Mouse (Mus musculus): ENCODE measurements around the gene Ercc8. TPM values are rescaled to one million over a fixed set of nuclear protein-coding genes. Genes with fewer than 3 reads are reported as not detected.

Gene Ercc8
- 1 to 10 TPM; 5.4 to 6.0 TPM for total RNA-seq (2021)
- long read RNA-seq, experiment 1, partial matches to known transcripts = 0 of 3 reads
- long read RNA-seq, experiment 1, other reads (novel, unspliced or antisense) = 0 of 3 reads
- long read RNA-seq, experiment 2, partial matches to known transcripts = 0 of 3 reads
- long read RNA-seq, experiment 2, other reads (novel, unspliced or antisense) = 0 of 3 reads

DNA sequence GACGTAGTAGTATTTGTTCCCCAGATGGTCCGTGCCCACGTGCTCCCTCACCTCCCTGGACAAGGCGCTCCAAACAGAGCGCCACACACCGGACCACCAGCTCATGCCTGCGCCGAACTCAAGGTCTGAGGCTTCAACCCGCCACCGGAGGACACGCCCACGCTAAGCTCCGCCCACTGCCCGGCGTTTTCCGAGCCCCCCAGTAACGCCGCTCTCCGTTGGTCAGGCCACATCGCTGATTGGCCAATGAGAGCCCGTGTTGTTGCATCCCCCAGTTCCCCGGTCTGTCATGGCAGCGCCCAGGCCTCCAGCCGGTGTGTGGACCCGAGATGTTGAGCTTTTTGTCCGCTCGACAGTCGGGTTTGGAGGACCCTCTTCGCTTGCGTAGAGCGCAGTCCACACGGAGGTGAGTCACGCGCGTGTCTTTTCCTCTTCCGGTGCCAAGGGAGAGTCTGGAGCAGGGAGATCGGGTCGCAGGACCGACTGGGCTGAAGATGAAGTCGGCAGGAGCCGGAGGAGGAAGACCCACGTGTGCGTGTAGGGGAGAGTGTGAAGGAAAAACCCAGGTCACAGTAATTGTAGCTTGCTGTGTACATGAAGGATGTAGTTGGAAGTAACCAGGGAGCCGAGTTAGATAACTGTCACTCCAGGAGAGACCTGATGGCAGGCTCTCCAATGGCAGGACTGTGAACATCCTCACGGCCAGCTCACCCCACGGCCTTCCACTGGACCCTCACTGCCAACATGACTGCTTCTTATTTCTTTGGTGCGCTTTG is at the start of gene Ercc8, which contains the start of gene Ndufaf2:
Gene Ercc8 (plus strand): TSS at position 267 of the 776 bp plus-strand sequence.
Gene Ndufaf2 (minus strand): TSS at position 159 of the 776 bp plus-strand sequence.
- intact Hi-C loops (cut with DNase I) = loop anchor here (5.0 to 10.0 kb wide), 3 partner anchors 264 to 1134 kb away; partner anchors contain the start of gene Kif2a

DNA sequence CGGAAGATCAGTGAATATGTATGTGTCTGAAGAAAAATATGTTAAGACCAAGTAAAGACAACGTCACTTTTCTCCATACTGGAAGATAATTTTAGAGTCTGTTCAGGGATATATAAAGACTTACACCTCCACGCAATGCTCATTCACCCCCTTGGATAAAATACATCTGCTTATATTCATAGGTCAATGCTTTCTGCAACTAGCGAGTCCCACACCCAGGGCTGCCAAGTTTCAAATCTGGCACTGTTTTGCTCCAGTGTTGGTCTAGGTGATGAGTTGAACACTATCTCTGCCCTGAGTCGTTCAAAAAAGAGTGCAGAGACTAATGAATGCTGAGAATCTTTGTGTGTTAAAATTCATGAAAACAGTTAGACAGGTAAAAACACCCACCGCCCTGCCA is 47.6 kb upstream of the Ercc8 start:
- Histone ChIP-seq H3K4me3 (no peak overlapping the region), H3K27ac (no peak overlapping the region)
- intact Hi-C loops (cut with DNase I) = no loop called here
- TF ChIP-seq CTCF (IDR thresholded peaks at IDR 0.05) = no peak
- no peak for DNase-seq

More for the DNA sequence above, at the start of gene Ercc8, which contains the start of gene Ndufaf2:
- H3K4me3 ChIP-seq = peak within 1 kb of the TSS; percentile 76
- no peak for TF ChIP-seq CTCF (IDR thresholded peaks at IDR 0.05)
- H3K27ac ChIP-seq = peak within 1 kb of the TSS; percentile 84
- peak; percentile 97 for DNase-seq

DNA sequence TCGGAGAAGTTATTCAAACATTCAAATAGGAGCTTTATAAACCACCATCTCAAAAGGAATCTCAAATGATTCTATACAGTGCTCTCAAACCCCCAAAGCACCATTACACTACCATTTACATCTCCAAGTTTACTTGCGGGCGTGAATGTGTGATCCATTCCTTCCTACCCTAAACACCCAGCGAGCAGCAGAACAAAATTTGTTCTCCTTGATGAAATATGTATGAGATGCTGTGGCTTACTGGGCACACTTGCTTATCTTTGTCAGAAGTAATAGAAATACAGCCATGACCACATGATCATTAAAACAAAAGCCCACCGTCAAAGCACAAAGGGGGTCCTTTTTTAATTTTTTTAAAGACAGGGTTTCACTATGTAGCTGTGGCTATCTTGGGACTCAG is 45.0 kb upstream of the Ercc8 start:
- H3K4me3 ChIP-seq = no peak overlapping the region
- H3K27ac ChIP-seq = no peak overlapping the region
- TF ChIP-seq CTCF (IDR thresholded peaks at IDR 0.05) = no peak
- no peak for DNase-seq
- intact Hi-C loops (cut with DNase I) = no loop called here

DNA sequence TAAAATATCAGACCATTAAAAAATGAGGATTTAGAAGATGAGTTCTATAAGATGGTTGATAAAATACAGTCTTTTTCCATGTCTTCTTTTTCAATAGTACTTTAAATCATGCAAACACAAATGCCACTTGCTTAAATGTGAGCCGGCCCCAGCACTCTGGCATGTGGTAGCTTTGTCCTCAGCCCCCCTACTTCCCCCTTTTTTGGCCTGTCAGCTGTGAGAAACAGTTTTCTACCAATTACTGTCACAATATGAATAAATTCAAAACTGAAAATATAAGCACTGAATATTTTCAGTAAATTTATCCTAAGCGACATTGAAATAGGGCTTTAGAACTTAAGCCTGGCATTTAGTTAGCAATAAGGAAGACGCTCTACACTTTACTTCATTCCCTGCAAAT is 44.3 kb upstream of the Ercc8 start:
- Histone ChIP-seq H3K4me3 (no peak overlapping the region), H3K27ac (no peak overlapping the region)
- no peak for DNase-seq
- TF ChIP-seq CTCF (IDR thresholded peaks at IDR 0.05) = no peak
- intact Hi-C loops (cut with DNase I) = no loop called here

DNA sequence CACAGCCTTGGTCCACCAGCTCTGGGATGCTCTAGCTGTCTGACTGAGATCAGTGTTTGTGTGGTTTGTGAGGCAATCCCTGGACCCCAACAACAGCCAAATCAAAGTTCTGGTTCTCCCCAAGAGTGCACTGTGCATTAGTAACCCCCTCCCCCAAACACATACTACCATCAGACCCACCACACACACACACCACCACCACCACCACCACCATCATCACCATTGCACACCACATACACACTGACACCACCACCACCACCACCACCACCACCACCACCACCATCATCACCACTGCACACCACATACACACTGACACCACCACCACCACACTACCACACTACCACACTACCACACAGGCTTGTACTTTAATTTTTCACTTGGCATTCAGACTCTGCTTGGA is 40.9 kb upstream of the Ercc8 start:
- TF ChIP-seq CTCF (IDR thresholded peaks at IDR 0.05) = no peak
- intact Hi-C loops (cut with DNase I) = no loop called here
- DNase-seq = no peak
- Histone ChIP-seq H3K27ac (no peak overlapping the region), H3K4me3 (no peak overlapping the region)

DNA sequence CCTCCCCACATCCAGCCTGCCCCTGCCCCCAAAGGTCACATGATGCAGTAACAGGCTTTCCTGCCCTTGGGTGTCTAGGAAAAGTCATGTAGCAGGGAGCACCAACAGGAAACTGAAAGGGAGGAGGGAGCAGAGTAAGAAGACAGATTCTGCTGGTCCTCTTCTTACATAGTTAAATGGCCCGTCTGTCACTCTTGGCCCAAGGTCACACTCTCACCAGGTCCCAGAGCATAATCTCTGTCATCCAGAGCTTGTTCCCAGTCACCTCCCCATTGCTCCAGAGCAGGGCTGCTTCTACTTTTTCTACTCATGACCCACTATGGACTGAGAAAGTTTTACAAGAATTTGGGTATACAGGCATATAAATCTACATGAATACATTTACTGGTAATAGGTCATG is 40.3 kb upstream of the Ercc8 start:
- TF ChIP-seq CTCF (IDR thresholded peaks at IDR 0.05) = no peak
- intact Hi-C loops (cut with DNase I) = no loop called here

DNA sequence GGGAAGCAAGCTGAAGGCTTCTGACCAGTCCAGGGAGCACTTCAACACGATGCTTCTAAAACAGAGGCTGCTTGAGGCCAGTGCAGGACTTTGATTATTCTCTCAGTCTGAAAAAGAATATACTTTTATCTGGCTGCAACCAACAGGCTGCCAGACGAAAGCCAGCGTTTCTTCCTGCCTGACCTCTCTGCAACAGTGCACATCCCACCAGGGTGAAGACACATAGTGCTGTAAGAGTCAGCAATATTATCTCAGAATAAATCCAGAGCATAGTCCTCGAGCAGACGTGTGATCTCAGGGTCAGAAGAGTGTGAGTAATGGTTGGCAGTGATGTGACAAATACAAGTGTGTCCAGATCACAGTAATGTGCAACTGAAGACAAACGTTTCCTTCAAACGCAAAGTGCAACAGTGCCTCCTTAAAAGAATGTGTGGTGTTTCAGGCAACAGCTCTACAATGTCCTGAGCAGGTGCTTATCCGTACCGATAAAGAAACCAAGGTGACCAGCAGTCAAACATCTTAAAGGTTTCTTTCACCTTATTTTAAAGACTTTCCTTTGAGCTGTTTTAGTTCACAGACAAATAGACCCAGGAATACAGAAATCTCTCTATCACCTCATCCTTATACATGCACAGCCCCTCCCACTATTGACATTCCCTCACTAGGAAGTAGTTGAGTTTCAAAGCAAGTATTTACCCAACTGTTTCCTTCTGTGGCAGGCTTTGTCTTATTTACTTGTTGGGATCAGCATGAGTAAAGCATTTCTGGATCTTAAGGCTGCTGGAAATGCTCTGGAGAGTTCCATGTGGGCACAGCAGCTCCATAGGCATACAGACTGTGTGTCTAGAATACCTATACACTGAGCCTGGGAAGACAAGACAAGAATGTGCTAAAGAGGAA is 38.9 kb upstream of the Ercc8 start:
- H3K4me3 ChIP-seq = no peak overlapping the region
- DNase-seq = no peak
- intact Hi-C loops (cut with DNase I) = no loop called here
- TF ChIP-seq CTCF (IDR thresholded peaks at IDR 0.05) = no peak
- no peak overlapping the region for H3K27ac ChIP-seq

More for the DNA sequence above, 40.3 kb upstream of the Ercc8 start:
- H3K4me3 ChIP-seq = no peak overlapping the region
- DNase-seq = no peak
- H3K27ac ChIP-seq = no peak overlapping the region

DNA sequence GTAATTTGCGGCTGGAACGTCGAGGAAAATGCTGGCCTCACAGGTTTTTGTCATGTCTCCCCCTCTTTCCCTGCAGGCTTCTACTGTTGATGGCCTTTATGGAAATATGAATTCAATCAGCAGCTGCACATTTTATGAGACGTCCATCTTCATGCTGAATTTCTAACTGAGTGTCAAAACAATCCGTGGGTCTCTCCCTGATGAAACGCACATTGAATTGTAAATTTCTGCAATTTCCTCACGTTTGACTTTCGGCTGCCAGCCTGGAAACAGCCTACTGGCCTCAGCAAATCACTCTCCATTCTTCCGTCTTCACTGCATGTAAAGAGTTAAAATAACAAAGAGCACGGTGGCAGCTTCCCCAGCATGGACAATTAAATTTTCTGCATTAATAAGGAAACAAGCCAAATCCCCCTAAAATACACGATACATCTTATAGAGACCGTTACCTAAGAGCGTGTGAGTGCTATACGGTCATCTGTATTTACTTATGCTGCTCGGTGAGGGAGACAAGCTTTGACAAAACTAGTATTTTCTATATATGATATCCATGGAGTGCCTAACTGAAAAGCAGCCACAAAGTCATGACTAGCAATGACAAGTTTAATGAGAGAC is 35.3 kb upstream of the Ercc8 start:
- no peak for DNase-seq
- no peak for TF ChIP-seq CTCF (IDR thresholded peaks at IDR 0.05)
- Histone ChIP-seq H3K27ac (no peak overlapping the region), H3K4me3 (no peak overlapping the region)
- intact Hi-C loops (cut with DNase I) = no loop called here

DNA sequence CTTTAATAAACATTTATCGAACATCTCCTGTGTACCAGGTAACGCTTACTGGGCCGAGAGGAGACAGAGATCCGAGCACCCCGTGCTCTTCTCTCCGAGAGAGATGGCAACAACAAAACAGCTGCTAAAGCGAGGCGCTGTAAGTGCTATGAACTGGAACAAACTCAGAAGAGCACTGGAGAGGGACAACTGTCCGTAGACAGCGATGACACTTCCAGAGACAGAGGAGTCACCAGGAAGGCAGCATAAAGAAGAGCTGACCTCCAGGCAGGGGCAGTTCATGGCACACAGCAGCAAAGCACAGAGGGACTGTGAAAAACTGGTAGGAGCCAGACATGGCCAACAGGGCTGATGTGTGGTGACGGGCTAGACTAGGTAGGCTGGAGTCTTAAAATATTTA is 34.4 kb upstream of the Ercc8 start:
- Histone ChIP-seq H3K4me3 (no peak overlapping the region), H3K27ac (no peak overlapping the region)
- TF ChIP-seq CTCF (IDR thresholded peaks at IDR 0.05) = no peak
- intact Hi-C loops (cut with DNase I) = no loop called here
- DNase-seq = no peak

DNA sequence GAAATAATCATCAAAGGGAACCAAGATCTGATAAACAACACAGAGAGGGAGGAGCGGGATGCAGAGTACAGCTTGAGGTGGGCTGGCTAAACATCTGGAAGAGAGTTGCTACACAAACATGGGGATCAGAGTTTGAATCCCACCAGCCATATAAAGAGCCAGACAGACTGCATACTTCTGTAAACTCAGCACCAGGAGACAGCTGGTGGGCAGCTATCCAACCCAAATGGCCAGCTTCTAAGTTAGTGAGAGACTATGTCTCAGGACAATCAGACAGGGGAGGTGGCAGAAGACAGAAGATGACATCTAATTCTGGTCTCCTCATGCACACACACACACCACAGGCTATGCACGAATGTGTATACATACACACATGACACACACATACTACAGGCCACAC is 32.3 kb upstream of the Ercc8 start:
- TF ChIP-seq CTCF (IDR thresholded peaks at IDR 0.05) = no peak
- H3K4me3 ChIP-seq = no peak overlapping the region
- DNase-seq = no peak
- intact Hi-C loops (cut with DNase I) = no loop called here
- no peak overlapping the region for H3K27ac ChIP-seq

DNA sequence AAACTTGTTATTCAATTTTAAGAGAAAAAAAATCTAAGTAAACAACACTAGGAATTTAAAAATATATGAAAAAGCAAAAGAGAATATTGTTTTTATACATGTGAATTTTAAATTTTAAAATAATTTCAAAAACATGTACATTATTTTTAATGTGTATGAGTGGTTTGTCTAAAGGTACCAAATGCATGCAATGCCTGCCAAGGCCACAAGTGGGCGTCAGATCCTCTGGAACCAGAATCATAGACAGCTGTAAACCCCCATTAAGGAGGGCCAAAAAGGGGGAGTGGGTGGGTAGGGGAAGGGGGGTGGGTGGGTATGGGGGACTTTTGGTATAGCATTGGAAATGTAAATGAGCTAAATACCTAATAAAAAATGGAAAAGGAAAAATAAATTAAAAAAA is 31.4 kb upstream of the Ercc8 start:
- peak; percentile 69 for TF ChIP-seq CTCF (IDR thresholded peaks at IDR 0.05)
- intact Hi-C loops (cut with DNase I) = no loop called here
- DNase-seq = peak; percentile 35
- Histone ChIP-seq H3K4me3 (no peak overlapping the region), H3K27ac (no peak overlapping the region)

DNA sequence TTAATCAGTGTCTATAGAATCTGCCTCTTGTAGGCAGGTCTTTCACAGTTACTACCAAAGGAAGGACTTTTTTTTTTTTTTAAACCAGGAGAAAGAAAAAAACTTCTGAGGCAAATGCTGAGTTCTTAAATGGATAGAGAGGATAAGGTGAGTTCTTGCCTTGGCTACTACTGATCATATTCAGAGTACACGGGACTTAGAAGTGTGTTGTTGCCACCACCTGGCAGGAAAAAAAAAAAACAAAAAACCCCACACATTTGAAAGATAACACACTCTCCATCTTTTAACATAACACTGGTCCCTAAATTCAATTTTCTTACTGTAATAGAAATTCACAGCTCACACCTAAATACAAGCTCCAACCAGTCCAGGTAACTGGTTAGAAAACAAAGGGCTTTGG is 30.6 kb upstream of the Ercc8 start:
- no peak for TF ChIP-seq CTCF (IDR thresholded peaks at IDR 0.05)
- intact Hi-C loops (cut with DNase I) = no loop called here
- H3K27ac ChIP-seq = 0 out of 2 replicates have a peak overlapping the region, but pooled peaks have one; percentile 49
- no peak for DNase-seq
- no peak overlapping the region for H3K4me3 ChIP-seq
